Mouse (Mus musculus): ENCODE data around the gene Fam83b. TPM values are rescaled to one million over a fixed set of nuclear protein-coding genes. Genes with fewer than 3 reads are reported as not detected.

The Fam83b gene
- polyA plus RNA-seq, 1 experiment = not detected

DNA sequence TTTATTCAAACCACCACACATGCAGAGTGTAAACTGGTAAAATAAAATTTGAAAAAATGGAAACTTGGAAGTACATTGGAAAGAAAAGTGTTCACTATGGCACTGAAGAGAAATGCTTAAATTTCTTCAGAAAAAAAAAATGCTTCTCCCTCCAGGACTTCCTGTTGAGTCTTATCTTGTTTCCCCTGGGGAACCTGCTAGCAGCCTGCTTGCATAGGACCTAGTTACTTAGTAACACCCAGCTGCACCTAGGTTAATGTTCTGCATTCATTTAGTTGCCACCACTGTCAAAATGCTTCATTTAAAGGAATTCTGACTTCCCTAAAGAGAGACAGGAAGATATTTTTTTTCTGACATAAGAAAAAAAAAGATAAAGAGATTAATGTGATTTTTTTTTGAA, 61.3 kb downstream of the Fam83b start:
- Histone ChIP-seq H3K27ac (ENCODE audit: control insufficient read depth, insufficient read depth, low read depth, low read length, poor library complexity) (no peak overlapping the region), H3K4me3 (replicated peaks; ENCODE audit: control insufficient read depth, low read depth, low read length) (no peak overlapping the region), H3K4me1 (ENCODE audit: control insufficient read depth, insufficient read depth, low read length) (no peaks in the 10 kb centered on the region)
- TF ChIP-seq POLR2A (IDR thresholded peaks at IDR 0.05; ENCODE audit: borderline replicate concordance, control insufficient read depth, low read depth, low read length) (no peak), CTCF (IDR thresholded peaks at IDR 0.05; ENCODE audit: control insufficient read depth, insufficient read depth, low read length) (no peak)

DNA sequence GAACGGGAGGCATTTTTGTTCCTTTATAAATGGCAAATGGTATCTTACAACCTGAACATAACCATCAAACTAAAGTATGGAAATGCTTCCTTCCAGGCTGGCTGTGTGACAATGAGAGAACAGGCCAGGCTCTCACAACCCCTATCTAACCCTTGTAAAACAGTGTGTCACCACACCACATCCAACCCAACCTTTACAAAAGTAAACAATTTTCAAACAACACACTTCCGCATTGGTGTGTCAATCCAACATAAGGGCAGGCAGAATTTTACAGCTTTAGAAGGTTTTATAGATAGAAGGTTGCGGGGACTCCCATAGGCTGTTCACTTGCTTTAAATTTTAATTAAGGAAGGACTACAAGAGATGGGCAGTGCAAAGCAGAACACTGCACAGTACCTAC, 77.2 kb downstream of the Fam83b start:
- H3K4me1 ChIP-seq (ENCODE audit: control insufficient read depth, insufficient read depth, low read length) = no peaks in the 10 kb centered on the region
- no peak overlapping the region for H3K4me3 ChIP-seq (replicated peaks; ENCODE audit: control insufficient read depth, low read depth, low read length)
- TF ChIP-seq POLR2A (IDR thresholded peaks at IDR 0.05; ENCODE audit: borderline replicate concordance, control insufficient read depth, low read depth, low read length) (no peak), CTCF (IDR thresholded peaks at IDR 0.05; ENCODE audit: control insufficient read depth, insufficient read depth, low read length) (no peak)
- 85% methylated on average over 3 of the region's 3 CpGs for WGBS
- H3K27ac ChIP-seq (ENCODE audit: control insufficient read depth, insufficient read depth, low read depth, low read length, poor library complexity) = no peak overlapping the region

DNA sequence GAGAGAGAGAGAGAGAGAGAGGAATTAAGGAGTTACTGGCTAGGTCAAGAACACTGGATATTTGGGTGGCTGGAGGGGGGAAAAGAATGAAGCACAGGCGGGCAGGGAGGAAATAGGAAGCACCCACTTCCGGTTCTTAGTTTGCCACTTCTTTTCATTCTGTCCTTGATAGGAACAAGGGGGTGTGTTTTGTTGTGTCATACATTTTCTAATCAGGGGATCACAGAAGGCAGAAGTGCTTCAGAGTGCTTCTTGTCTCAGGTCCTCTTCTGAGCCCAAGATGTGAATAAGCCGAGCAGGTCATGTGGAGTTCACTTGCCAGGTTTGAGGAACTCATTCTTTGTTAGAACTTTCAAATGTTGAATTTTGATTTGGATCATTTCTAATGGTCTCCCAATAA, 86.8 kb downstream of the Fam83b start:
- H3K4me1 ChIP-seq (ENCODE audit: control insufficient read depth, insufficient read depth, low read length) = no peaks in the 10 kb centered on the region
- TF ChIP-seq POLR2A (IDR thresholded peaks at IDR 0.05; ENCODE audit: borderline replicate concordance, control insufficient read depth, low read depth, low read length) (no peak), CTCF (IDR thresholded peaks at IDR 0.05; ENCODE audit: control insufficient read depth, insufficient read depth, low read length) (no peak)
- no peak overlapping the region for H3K4me3 ChIP-seq (replicated peaks; ENCODE audit: control insufficient read depth, low read depth, low read length)
- 3% methylated on average over 3 of the region's 3 CpGs for WGBS
- H3K27ac ChIP-seq (ENCODE audit: control insufficient read depth, insufficient read depth, low read depth, low read length, poor library complexity) = no peak overlapping the region

DNA sequence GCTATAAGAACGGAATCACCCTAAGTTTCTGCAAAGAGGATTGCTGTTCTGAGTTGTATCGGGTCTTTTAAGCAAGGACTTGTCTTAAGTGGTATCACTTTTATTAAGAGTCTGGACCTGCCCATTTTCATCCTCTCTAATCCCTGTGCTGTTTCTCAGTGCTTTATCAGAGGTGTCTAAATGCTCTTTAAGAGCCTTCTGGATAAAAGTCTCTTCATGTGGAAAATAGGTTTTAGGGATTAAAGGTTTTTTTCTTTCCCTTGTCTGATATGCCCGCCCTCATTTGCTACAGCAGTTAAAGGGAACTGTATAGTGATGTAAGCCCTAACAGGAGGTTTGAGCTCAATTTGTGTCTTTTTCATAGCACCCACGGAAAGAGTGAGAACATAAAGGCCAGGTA, 97.4 kb downstream of the Fam83b start:
- WGBS = 66% methylated on average over 4 of the region's 4 CpGs
- no peak for TF ChIP-seq POLR2A (IDR thresholded peaks at IDR 0.05; ENCODE audit: borderline replicate concordance, control insufficient read depth, low read depth, low read length)
- TF ChIP-seq CTCF (IDR thresholded peaks at IDR 0.05; ENCODE audit: control insufficient read depth, insufficient read depth, low read length) = no peak
- Histone ChIP-seq H3K27ac (ENCODE audit: control insufficient read depth, insufficient read depth, low read depth, low read length, poor library complexity) (no peak overlapping the region), H3K4me1 (ENCODE audit: control insufficient read depth, insufficient read depth, low read length) (no peaks in the 10 kb centered on the region), H3K4me3 (replicated peaks; ENCODE audit: control insufficient read depth, low read depth, low read length) (no peak overlapping the region)

DNA sequence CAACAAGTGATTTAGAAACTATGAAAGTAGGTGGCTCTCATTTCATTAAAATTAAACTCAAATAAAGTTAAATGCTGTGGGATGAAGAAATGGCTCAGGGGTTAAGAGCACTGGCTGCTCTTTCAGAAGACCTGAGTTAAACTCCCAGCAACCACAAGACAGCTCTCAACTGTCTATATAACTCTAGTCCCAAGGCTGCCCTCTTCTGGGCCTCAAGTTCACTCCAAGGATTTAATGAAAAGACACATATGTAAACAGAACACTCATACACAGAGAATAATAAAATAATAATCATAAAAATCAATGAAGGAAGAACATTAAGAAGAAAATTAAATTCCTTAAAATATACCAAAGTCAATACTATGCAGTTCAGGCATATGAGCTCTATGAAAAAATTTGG, 105.4 kb downstream of the Fam83b start:
- H3K27ac ChIP-seq (ENCODE audit: control insufficient read depth, insufficient read depth, low read depth, low read length, poor library complexity) = no peak overlapping the region
- H3K4me1 ChIP-seq (ENCODE audit: control insufficient read depth, insufficient read depth, low read length) = no peaks in the 10 kb centered on the region
- H3K4me3 ChIP-seq (replicated peaks; ENCODE audit: control insufficient read depth, low read depth, low read length) = no peak overlapping the region
- no peak for TF ChIP-seq POLR2A (IDR thresholded peaks at IDR 0.05; ENCODE audit: borderline replicate concordance, control insufficient read depth, low read depth, low read length)
- TF ChIP-seq CTCF (IDR thresholded peaks at IDR 0.05; ENCODE audit: control insufficient read depth, insufficient read depth, low read length) = no peak

DNA sequence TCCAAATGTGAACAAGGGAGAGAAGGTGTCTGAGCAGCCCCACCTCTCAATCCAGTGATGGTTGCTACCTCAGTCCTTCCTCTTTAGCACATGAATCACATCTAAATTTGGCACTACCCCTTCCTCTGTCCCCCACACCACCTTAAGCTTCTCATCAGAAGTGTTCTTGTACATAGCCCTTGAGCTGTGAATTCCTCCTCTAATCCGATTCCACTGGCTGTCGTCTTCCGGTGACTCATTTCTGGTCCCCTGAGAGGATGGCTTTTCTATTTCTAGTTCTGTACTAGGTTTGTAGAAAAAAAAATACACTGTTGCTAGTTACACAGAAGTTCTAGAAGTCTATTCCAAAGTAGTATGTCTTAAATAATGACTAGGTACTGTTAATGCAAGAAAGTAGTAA, 111.2 kb downstream of the Fam83b start:
- TF ChIP-seq POLR2A (IDR thresholded peaks at IDR 0.05; ENCODE audit: borderline replicate concordance, control insufficient read depth, low read depth, low read length) (no peak), CTCF (IDR thresholded peaks at IDR 0.05; ENCODE audit: control insufficient read depth, insufficient read depth, low read length) (no peak)
- Histone ChIP-seq H3K27ac (ENCODE audit: control insufficient read depth, insufficient read depth, low read depth, low read length, poor library complexity) (no peak overlapping the region), H3K4me1 (ENCODE audit: control insufficient read depth, insufficient read depth, low read length) (no peaks in the 10 kb centered on the region), H3K4me3 (replicated peaks; ENCODE audit: control insufficient read depth, low read depth, low read length) (no peak overlapping the region)
- WGBS = 75% methylated on average over 3 of the region's 3 CpGs

Other genes with a start within 250 kb of the Fam83b start
- not detected in 2 replicates for gene Hcrtr2, start 243.3 kb downstream of the Fam83b start, polyA plus RNA-seq (2011; ENCODE audit: insufficient read depth, insufficient read length, low replicate concordance, missing spikeins)

Measured in bone marrow, adult 2 months (tissue).